Comparison of ENCODE assay signal across 10 mouse cellular contexts in genomic region chr3:95140289-95140595, GRCm38 (mm10). TPM values are rescaled to one million over a fixed set of nuclear protein-coding genes. Genes with fewer than 3 reads are reported as not detected.
DNase-seq lines count a peak whose midpoint lies in the region; ATAC-seq lines count a peak whose summit lies in the region.
"Had no signal": no experiment of that assay in that cellular context is flagged by ENCODE, and none has a peak within 500 bp of the region (broad histone marks: within the 10 kb centered on the region; RNA-seq: fewer than 3 reads in every experiment).

No protein-coding gene starts in this region.

- 68% methylated on average over 18 of the region's 18 CpGs for WGBS in intestine, embryonic 15.5 days
- 67% methylated on average over 18 of the region's 18 CpGs for WGBS in intestine, embryonic 16.5 days
- WGBS in hindbrain, embryonic 12.5 days = 61% methylated on average over 18 of the region's 18 CpGs

- no peaks in the 10 kb centered on the region for H3K27me3 ChIP-seq in intestine, embryonic 15.5 days (replicated peaks)
- H3K27me3 ChIP-seq in intestine, embryonic 16.5 days (replicated peaks; ENCODE audit: control insufficient read depth, insufficient read depth, low read length) = no peaks in the 10 kb centered on the region
- no peaks in the 10 kb centered on the region for H3K27me3 ChIP-seq in hindbrain, embryonic 12.5 days
- H3K27me3 ChIP-seq: embryonic facial prominence, embryonic 13.5 days had no signal

- H3K36me3 ChIP-seq in intestine, embryonic 15.5 days = no peaks in the 10 kb centered on the region; the same call in none of the 2 replicates
- no peaks in the 10 kb centered on the region for H3K36me3 ChIP-seq in intestine, embryonic 16.5 days (ENCODE audit: control insufficient read depth, insufficient read depth, low read length)
- H3K36me3 ChIP-seq in hindbrain, embryonic 12.5 days = peaks cover 19% of the 10 kb centered on the region

- no peak for ATAC-seq in intestine, embryonic 15.5 days
- ATAC-seq in intestine, embryonic 16.5 days = no peak
- no peak for ATAC-seq in granulocyte monocyte progenitor cell, adult 5-6 weeks (replicated peaks; ENCODE audit: poor library complexity, severe bottlenecking)
- ATAC-seq in hindbrain, embryonic 12.5 days (ENCODE audit: low FRiP score) = no peak
- ATAC-seq: forebrain, postnatal 0 days had no signal

- 0 out of 2 replicates have a peak, but pooled peaks cover under 1% of the 10 kb centered on the region for H3K4me1 ChIP-seq in intestine, embryonic 15.5 days (replicated peaks)
- peaks cover 2% of the 10 kb centered on the region for H3K4me1 ChIP-seq in intestine, embryonic 16.5 days (ENCODE audit: control insufficient read depth, insufficient read depth, low read length)
- H3K4me1 ChIP-seq in hindbrain, embryonic 12.5 days = peaks cover 13% of the 10 kb centered on the region

- H3K9me3 ChIP-seq in intestine, embryonic 15.5 days = no peaks in the 10 kb centered on the region
- H3K9me3 ChIP-seq in intestine, embryonic 16.5 days (ENCODE audit: control insufficient read depth, low read length) = no peaks in the 10 kb centered on the region
- no peaks in the 10 kb centered on the region for H3K9me3 ChIP-seq in hindbrain, embryonic 12.5 days (replicated peaks)
- H3K9me3 ChIP-seq: embryonic facial prominence, embryonic 13.5 days had no signal

- H3K4me2 ChIP-seq in intestine, embryonic 15.5 days (replicated peaks) = 0 out of 2 replicates have a peak overlapping the region, but pooled peaks have one; percentile 17
- no peak overlapping the region for H3K4me2 ChIP-seq in intestine, embryonic 16.5 days (ENCODE audit: low read depth, low read length)
- no peak overlapping the region for H3K4me2 ChIP-seq in hindbrain, embryonic 12.5 days (replicated peaks)
- H3K4me2 ChIP-seq: embryonic facial prominence, embryonic 13.5 days had no signal

- H3K4me3 ChIP-seq in intestine, embryonic 15.5 days (replicated peaks) = no peak overlapping the region
- H3K4me3 ChIP-seq in intestine, embryonic 16.5 days (ENCODE audit: low read length) = no peak overlapping the region
- H3K4me3 ChIP-seq in hindbrain, embryonic 12.5 days = no peak overlapping the region
- H3K4me3 ChIP-seq: embryonic facial prominence, embryonic 13.5 days had no signal

- H3K9ac ChIP-seq in intestine, embryonic 15.5 days = no peak overlapping the region
- no peak overlapping the region for H3K9ac ChIP-seq in intestine, embryonic 16.5 days (ENCODE audit: low read depth, low read length)
- H3K9ac ChIP-seq in hindbrain, embryonic 12.5 days = no peak overlapping the region
- H3K9ac ChIP-seq: embryonic facial prominence, embryonic 13.5 days; forebrain, postnatal 0 days had no signal

- H3K27ac ChIP-seq in intestine, embryonic 15.5 days = no peak overlapping the region
- H3K27ac ChIP-seq in intestine, embryonic 16.5 days (ENCODE audit: low read length) = no peak overlapping the region
- no peak overlapping the region for H3K27ac ChIP-seq in hindbrain, embryonic 12.5 days
- H3K27ac ChIP-seq: embryonic facial prominence, embryonic 13.5 days had no signal

- peak; percentile 16 for DNase-seq in thymus, postnatal 14 days
- no peak for DNase-seq in thymus, adult 18-20 months
- peak; percentile 24 for DNase-seq in induced T-regulatory cell, adult 2 months (ENCODE audit: low read depth)
- DNase-seq: cerebellum, adult 2 months; forebrain, postnatal 0 days had no signal

RNA-seq across cellular contexts. Expression of gene Tnfaip8l2, which starts 1.9 kb away (rescaled TPM):
- polyA plus RNA-seq in intestine, embryonic 15.5 days (2015; fragmentation: Nextera tagmentation; extraction: Ambion mirVana) = 4.3 and 5.3 TPM in 2 replicates
- 4.9 and 5.3 TPM in 2 replicates for polyA plus RNA-seq in intestine, embryonic 16.5 days (2015; fragmentation: Nextera tagmentation; extraction: Ambion mirVana)
- total RNA-seq in granulocyte monocyte progenitor cell, adult 5-6 weeks (2014; fragmentation: Nextera tagmentation) = 30.5 and 40.2 TPM in 2 replicates
- 21.0 and 24.3 TPM in 2 replicates for total RNA-seq in granulocyte monocyte progenitor cell, adult 5-6 weeks (2017)
- polyA plus RNA-seq in hindbrain, embryonic 12.5 days (2016; fragmentation: Nextera tagmentation; extraction: Ambion mirVana) = 2.1 and 2.6 TPM in 2 replicates

RNA-seq across cellular contexts. Expression of gene Lysmd1, which starts 6.4 kb away (rescaled TPM):
- polyA plus RNA-seq in intestine, embryonic 15.5 days (2015; fragmentation: Nextera tagmentation; extraction: Ambion mirVana) = 10.3 and 10.7 TPM in 2 replicates
- polyA plus RNA-seq in intestine, embryonic 16.5 days (2015; fragmentation: Nextera tagmentation; extraction: Ambion mirVana) = 9.8 and 11.0 TPM in 2 replicates
- 3.1 and 4.3 TPM in 2 replicates for total RNA-seq in granulocyte monocyte progenitor cell, adult 5-6 weeks (2014; fragmentation: Nextera tagmentation)
- total RNA-seq in granulocyte monocyte progenitor cell, adult 5-6 weeks (2017) = 2.7 and 4.4 TPM in 2 replicates
- polyA plus RNA-seq in hindbrain, embryonic 12.5 days (2016; fragmentation: Nextera tagmentation; extraction: Ambion mirVana) = 22.6 and 23.9 TPM in 2 replicates

RNA-seq across cellular contexts. Expression of gene Scnm1, which starts 6.4 kb away (rescaled TPM):
- polyA plus RNA-seq in intestine, embryonic 15.5 days (2015; fragmentation: Nextera tagmentation; extraction: Ambion mirVana) = 57.0 and 62.3 TPM in 2 replicates
- polyA plus RNA-seq in intestine, embryonic 16.5 days (2015; fragmentation: Nextera tagmentation; extraction: Ambion mirVana) = 56.9 and 62.2 TPM in 2 replicates
- total RNA-seq in granulocyte monocyte progenitor cell, adult 5-6 weeks (2014; fragmentation: Nextera tagmentation) = 41.2 and 82.8 TPM in 2 replicates
- total RNA-seq in granulocyte monocyte progenitor cell, adult 5-6 weeks (2017) = 53.1 and 64.1 TPM in 2 replicates
- 89.4 and 94.1 TPM in 2 replicates for polyA plus RNA-seq in hindbrain, embryonic 12.5 days (2016; fragmentation: Nextera tagmentation; extraction: Ambion mirVana)

RNA-seq across cellular contexts. Expression of gene Tmod4, which starts 16.0 kb away (rescaled TPM):
- 0.83 and 0.99 TPM in 2 replicates for polyA plus RNA-seq in intestine, embryonic 15.5 days (2015; fragmentation: Nextera tagmentation; extraction: Ambion mirVana)
- polyA plus RNA-seq in intestine, embryonic 16.5 days (2015; fragmentation: Nextera tagmentation; extraction: Ambion mirVana) = 1.1 and 1.2 TPM in 2 replicates
- 9.4 and 13.9 TPM in 2 replicates for total RNA-seq in granulocyte monocyte progenitor cell, adult 5-6 weeks (2014; fragmentation: Nextera tagmentation)
- total RNA-seq in granulocyte monocyte progenitor cell, adult 5-6 weeks (2017) = not detected in 2 replicates
- polyA plus RNA-seq in hindbrain, embryonic 12.5 days (2016; fragmentation: Nextera tagmentation; extraction: Ambion mirVana) = 0.81 and 0.99 TPM in 2 replicates

RNA-seq across cellular contexts. Expression of gene Sema6c, which starts 20.0 kb away (rescaled TPM):
- 4.3 and 4.8 TPM in 2 replicates for polyA plus RNA-seq in intestine, embryonic 15.5 days (2015; fragmentation: Nextera tagmentation; extraction: Ambion mirVana)
- polyA plus RNA-seq in intestine, embryonic 16.5 days (2015; fragmentation: Nextera tagmentation; extraction: Ambion mirVana) = 1.1 and 2.3 TPM in 2 replicates
- not detected in 2 replicates for total RNA-seq in granulocyte monocyte progenitor cell, adult 5-6 weeks (2014; fragmentation: Nextera tagmentation)
- not detected in 2 replicates for total RNA-seq in granulocyte monocyte progenitor cell, adult 5-6 weeks (2017)
- polyA plus RNA-seq in hindbrain, embryonic 12.5 days (2016; fragmentation: Nextera tagmentation; extraction: Ambion mirVana) = 59.5 and 68.7 TPM in 2 replicates

Comparison
In these comparisons a context has a peak if more than half of its experiments do, and no peak if none do; other contexts are left out.
1. DNase-seq: peak in thymus, postnatal 14 days (single experiment) and induced T-regulatory cell, adult 2 months (single experiment); none in thymus, adult 18-20 months (0 of 2).